Mouse (Mus musculus) lung, embryonic 16.5 days (tissue): ENCODE measurements around the gene Bcas3. TPM values are rescaled to one million over a fixed set of nuclear protein-coding genes. Genes with fewer than 3 reads are reported as not detected.
A peak's percentile ranks its signal among the peaks of the same experiment; 100 is the strongest.

Source experiments
- ATAC-seq: fragments of 200-750 bp; cut with Nextera tagmentation; 2 replicates; pipeline ENCODE4 v1.8.0; 2017; ENCODE audit warnings: low read depth, mild to moderate bottlenecking, moderate library complexity
- H3K27ac ChIP-seq: fragments of 300-500 bp; sonication (generic); 2 replicates; pipeline ENCODE4 v1.5.1; 2014; ENCODE audit warnings: mild to moderate bottlenecking, control low read depth, low read length
- H3K27me3 ChIP-seq: fragments of 300-500 bp; sonication (generic); 2 replicates; pipeline ENCODE4 v1.6.1; 2014; ENCODE audit warnings: low read depth, low read length, mixed read lengths; ENCODE audit not compliant: control insufficient read depth, insufficient read depth
- H3K36me3 ChIP-seq: fragments of 300-500 bp; sonication (generic); 2 replicates; pipeline ENCODE4 v1.6.1; 2014; ENCODE audit warnings: low read length; ENCODE audit not compliant: control insufficient read depth, insufficient read depth
- H3K4me1 ChIP-seq: fragments of 300-500 bp; sonication (generic); replicated peaks from 2 replicates; pipeline ENCODE4 v1.6.1; 2014; ENCODE audit warnings: low read length, mixed read lengths; ENCODE audit not compliant: control insufficient read depth, insufficient read depth
- H3K4me2 ChIP-seq: fragments of 300-500 bp; sonication (generic); 2 replicates; pipeline ENCODE4 v1.6.1; 2014; ENCODE audit warnings: low read depth, low read length, control low read depth
- H3K4me3 ChIP-seq: fragments of 300-500 bp; sonication (generic); 2 replicates; pipeline ENCODE4 v1.5.1; 2014; ENCODE audit warnings: mild to moderate bottlenecking, low read length, control low read depth
- H3K9ac ChIP-seq: fragments of 300-500 bp; sonication (generic); 2 replicates; pipeline ENCODE4 v1.6.1; 2014; ENCODE audit warnings: low read length, control low read depth
- H3K9me3 ChIP-seq: fragments of 300-500 bp; sonication (generic); 2 replicates; pipeline ENCODE4 v1.6.1; 2016; ENCODE audit warnings: low read length; ENCODE audit not compliant: control insufficient read depth
- WGBS: fragments of 180-500 bp; shearing (Covaris S2); extraction: QIAGEN DNeasy Blood & Tissue Kit; methylation state at CpG from one replicate; pipeline ENCODE4 v1.1.7; 2014; 5-methylcytosine and 5-hydroxymethylcytosine counted together
- polyA plus RNA-seq: library from polyadenylated mRNA; unstranded; fragments of >200 nt; fragmentation: Nextera tagmentation; extraction: Ambion mirVana; gene quantifications from 2 replicates; pipeline ENCODE4 v1.2.1, GENCODE M21; 2015

The Bcas3 gene
- polyA plus RNA-seq, 1 experiment from 2014 or later = 38.4 TPM

DNA sequence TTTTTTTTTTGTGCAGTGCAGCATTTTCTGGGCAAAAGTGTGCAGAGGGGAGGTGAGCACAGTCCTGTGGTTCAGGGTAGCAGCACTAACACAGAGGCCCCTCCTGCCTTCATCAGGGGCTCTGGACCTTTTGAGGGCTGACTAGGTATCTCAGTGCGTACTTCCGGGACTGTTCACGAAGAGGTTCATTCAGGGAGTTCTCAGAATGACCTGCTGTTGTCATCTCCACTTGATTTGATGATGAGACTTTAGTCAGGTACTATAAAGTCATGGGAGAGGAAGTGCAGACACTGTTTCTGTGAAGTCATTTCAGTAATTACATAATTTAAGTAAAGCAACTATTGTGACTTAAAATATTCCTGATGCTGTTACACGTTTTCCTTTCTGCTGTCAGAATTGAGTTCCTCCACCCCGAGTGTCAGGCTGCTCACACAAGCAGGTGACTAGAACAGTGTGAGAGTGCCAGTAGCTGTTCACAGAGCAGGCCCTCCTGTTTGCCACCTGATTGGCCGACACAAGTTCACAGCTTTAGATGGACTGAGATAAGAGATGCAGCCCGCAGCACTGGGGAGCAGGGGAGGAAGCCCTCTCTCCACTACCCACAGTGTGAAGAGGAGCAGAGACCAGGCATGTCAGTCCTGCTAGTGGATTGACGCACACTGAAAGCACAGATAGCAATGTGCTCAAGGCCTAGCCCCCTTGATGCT, 100.8 kb downstream of the Bcas3 start:
- H3K4me1 ChIP-seq = peaks cover 2% of the 10 kb centered on the region; the same call in 1 of the 2 replicates
- H3K4me3 ChIP-seq = no peak overlapping the region
- no peaks in the 10 kb centered on the region for H3K27me3 ChIP-seq
- H3K36me3 ChIP-seq = no peaks in the 10 kb centered on the region
- ATAC-seq = no peak
- no peak overlapping the region for H3K27ac ChIP-seq
- H3K9me3 ChIP-seq = no peaks in the 10 kb centered on the region
- 54% methylated on average over 8 of the region's 8 CpGs for WGBS
- no peak overlapping the region for H3K9ac ChIP-seq
- H3K4me2 ChIP-seq = no peak overlapping the region

DNA sequence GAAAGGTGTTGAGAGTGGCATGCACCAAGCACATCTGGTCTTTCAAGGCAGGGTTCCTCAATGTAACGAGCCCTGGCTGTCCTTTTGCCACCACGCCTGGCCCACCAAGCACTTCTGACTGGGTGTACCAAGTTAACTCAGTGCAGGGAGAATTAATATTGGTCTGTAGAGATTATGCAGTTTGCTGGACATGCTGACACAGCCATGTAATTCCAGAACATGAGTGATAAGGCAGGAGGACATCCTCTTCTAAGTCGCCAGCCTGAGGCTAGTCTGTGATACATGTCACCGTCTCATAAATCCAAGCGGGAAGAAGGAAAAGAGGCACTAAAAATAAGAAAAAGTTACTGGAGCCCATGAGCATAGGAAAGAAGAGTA, 101.3 kb downstream of the Bcas3 start:
- 83% methylated on average over 5 of the region's 5 CpGs for WGBS
- no peak for ATAC-seq

DNA sequence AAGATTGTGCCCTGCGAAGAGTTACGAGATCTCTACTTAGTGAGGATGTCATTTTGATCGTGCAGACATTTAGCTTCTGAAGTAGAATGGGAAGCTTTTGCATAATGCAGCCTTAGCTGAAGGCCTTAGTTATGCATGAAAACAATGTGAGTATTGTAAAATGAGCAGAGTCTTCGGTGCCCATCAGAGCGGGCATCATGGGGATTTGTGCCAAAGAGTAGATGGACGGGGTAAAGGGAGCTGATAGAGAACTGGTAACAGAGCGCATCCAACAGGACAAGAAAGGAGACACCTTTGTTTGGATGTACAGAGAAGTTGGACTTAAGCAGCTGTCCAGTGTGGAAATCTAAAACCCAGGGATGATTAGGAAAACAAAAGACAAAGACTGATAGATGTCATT, 108.6 kb downstream of the Bcas3 start:
- 83% methylated on average over 7 of the region's 7 CpGs for WGBS
- no peak overlapping the region for H3K4me2 ChIP-seq

More for the DNA sequence above, 101.3 kb downstream of the Bcas3 start:
- H3K9ac ChIP-seq = no peak overlapping the region
- no peaks in the 10 kb centered on the region for H3K27me3 ChIP-seq
- H3K36me3 ChIP-seq = no peaks in the 10 kb centered on the region
- H3K4me1 ChIP-seq = peaks cover 2% of the 10 kb centered on the region; the same call in 1 of the 2 replicates
- no peak overlapping the region for H3K4me3 ChIP-seq
- H3K4me2 ChIP-seq = no peak overlapping the region
- no peaks in the 10 kb centered on the region for H3K9me3 ChIP-seq
- no peak overlapping the region for H3K27ac ChIP-seq

DNA sequence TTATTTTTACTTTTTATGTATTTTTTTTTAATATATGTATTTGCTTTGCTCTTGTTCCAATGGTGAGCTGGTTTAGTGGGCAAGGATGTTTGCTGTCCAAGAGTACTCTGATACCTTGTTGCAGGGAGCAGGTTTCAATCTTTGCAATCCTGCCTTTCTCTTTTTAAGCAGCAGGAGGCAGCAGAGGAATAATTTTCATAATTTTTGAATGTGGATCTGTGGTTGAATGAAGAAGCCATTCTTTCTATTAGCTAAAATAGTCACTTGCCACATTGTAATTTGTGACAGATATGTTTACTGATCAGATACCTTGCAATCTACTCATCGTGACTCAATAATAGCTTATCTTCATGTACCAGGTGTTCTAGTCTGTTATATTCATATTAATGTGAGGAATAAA, 116.6 kb downstream of the Bcas3 start:
- Histone ChIP-seq H3K4me1 (no peaks in the 10 kb centered on the region), H3K27me3 (no peaks in the 10 kb centered on the region), H3K27ac (no peak overlapping the region), H3K4me3 (no peak overlapping the region), H3K9ac (no peak overlapping the region), H3K9me3 (no peaks in the 10 kb centered on the region), H3K4me2 (no peak overlapping the region), H3K36me3 (no peaks in the 10 kb centered on the region)
- no peak for ATAC-seq
- WGBS = 25% methylated on average over 1 of the region's 1 CpGs

More for the DNA sequence above, 108.6 kb downstream of the Bcas3 start:
- no peaks in the 10 kb centered on the region for H3K27me3 ChIP-seq
- H3K9ac ChIP-seq = no peak overlapping the region
- H3K4me3 ChIP-seq = no peak overlapping the region
- ATAC-seq = no peak
- no peaks in the 10 kb centered on the region for H3K9me3 ChIP-seq
- no peaks in the 10 kb centered on the region for H3K36me3 ChIP-seq
- no peak overlapping the region for H3K27ac ChIP-seq
- H3K4me1 ChIP-seq = no peaks in the 10 kb centered on the region; the same call in 1 of the 2 replicates

DNA sequence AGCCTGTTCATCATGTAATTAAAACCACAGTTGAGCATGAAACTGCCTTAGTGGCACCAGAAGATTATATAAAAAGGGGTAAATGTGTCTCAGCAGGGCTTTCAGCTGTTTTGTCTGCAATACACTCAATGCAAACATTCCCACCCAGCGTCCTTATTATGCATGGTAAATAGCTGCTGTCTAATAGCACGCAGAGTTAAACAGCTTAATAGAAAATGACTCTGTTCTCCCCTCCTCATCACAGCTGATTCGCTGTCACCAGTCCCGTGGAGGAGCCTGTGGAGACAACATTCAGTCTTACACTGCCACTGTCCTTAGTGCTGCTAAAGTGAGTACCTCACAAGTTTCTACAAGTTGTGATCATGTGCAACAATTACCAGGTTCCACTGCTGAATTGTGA, 117.5 kb downstream of the Bcas3 start:
- Histone ChIP-seq H3K9ac (no peak overlapping the region), H3K27me3 (no peaks in the 10 kb centered on the region), H3K4me1 (no peaks in the 10 kb centered on the region), H3K4me2 (no peak overlapping the region), H3K4me3 (no peak overlapping the region), H3K36me3 (no peaks in the 10 kb centered on the region), H3K27ac (peak overlapping the region; percentile 61), H3K9me3 (no peaks in the 10 kb centered on the region)
- no peak for ATAC-seq
- 46% methylated on average over 4 of the region's 4 CpGs for WGBS

DNA sequence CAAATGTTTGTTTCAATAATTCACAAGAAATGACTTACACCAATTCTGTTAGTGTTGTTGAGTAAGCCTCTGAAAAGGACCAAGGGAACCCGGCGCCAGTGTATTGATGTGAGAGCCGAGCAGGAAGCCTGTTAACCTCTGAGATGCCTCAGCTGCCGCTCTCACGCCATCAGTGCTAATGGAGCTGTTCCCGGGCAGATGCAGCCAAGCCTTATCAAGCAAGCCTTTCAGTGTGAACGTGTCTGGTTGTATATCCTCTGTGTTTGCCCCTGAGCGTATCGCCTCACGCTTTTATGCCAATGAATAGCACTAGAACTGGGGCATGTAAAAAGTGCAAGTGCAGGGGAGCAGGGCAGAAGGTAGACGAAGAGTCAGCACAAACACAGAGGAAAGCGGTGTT, 121.4 kb downstream of the Bcas3 start:
- Histone ChIP-seq H3K9ac (no peak overlapping the region), H3K9me3 (no peaks in the 10 kb centered on the region), H3K4me1 (no peaks in the 10 kb centered on the region), H3K4me3 (no peak overlapping the region), H3K27ac (no peak overlapping the region), H3K36me3 (no peaks in the 10 kb centered on the region), H3K4me2 (no peak overlapping the region), H3K27me3 (no peaks in the 10 kb centered on the region)
- ATAC-seq = no peak
- 40% methylated on average over 12 of the region's 12 CpGs for WGBS

DNA sequence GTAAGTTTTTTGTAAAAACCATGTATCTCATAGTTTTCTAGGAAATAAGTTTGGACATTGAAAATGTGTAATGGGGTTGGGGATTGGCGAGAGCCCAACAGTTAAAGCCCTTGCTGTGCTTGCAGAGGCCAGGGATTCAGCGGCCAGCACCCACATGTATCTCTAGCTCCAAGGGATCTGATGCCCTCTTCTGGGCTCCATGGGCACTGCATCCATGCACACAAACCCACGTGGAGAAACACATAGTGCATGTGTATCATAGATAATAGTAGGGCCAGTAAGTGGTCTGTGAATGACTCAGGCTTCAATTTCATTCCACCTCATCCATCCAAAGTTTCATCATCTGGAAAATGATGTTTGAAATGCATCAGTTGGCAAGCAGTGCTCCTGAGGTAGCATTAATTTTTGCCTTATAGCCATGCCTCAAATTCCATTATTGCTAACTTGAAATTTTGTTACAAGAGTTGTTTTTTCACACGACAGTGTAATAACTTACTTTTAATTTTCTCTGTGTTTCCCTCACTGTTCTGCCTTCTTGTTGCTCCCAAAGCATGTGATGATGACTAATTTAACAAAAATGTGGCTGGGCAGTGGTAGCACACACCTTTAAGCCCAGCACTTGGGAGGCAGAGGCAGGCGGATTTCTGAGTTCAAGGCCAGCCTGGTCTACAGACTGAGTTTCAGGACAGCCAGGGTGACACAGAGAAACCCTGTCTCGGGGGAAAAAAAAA, 129.9 kb downstream of the Bcas3 start:
- no peaks in the 10 kb centered on the region for H3K36me3 ChIP-seq
- WGBS = 78% methylated on average over 6 of the region's 6 CpGs
- no peak overlapping the region for H3K27ac ChIP-seq
- ATAC-seq = no peak
- no peak overlapping the region for H3K9ac ChIP-seq
- H3K4me2 ChIP-seq = no peak overlapping the region
- H3K27me3 ChIP-seq = no peaks in the 10 kb centered on the region
- no peaks in the 10 kb centered on the region for H3K9me3 ChIP-seq
- H3K4me1 ChIP-seq = 0 out of 2 replicates have a peak, but pooled peaks cover 2% of the 10 kb centered on the region
- no peak overlapping the region for H3K4me3 ChIP-seq

DNA sequence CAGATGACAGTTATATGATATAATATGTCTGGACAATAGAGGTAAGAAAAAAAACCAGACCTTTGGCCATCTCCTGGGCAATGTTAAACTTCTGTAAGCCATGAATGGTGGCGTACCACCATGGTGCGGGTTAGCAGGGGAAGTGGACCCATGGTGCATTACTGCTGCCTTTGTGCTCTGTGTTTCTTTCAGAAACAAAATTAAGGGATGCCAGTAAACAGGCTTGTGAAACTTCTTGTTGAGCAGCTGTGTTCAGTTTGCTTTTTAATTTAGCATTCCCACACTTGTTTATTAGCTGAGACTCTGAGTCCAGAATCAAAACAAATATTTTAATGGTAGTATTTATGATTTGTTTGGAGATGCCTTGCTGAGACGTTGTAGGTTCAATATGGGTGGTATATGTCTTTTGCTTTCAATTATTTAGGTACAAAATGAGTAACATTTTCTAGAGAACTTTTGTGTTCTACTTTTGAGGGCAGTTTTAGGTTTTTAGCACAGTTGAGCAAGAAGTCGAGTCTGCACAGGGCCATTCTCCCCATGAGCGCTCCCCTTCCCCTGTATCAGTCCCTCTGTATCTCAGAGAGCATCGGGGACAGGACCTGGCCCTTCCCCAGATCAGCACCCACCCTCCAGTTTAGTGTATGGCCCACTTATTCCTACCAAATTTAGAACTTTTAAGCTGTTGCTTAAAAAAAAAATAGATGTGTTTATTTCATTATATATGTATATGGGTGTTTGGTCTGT, 132.4 kb downstream of the Bcas3 start:
- Histone ChIP-seq H3K4me2 (no peak overlapping the region), H3K4me1 (peaks cover 2% of the 10 kb centered on the region; the same call in 1 of the 2 replicates), H3K27ac (peak overlapping the region; percentile 82), H3K9me3 (no peaks in the 10 kb centered on the region), H3K36me3 (no peaks in the 10 kb centered on the region), H3K4me3 (no peak overlapping the region), H3K27me3 (no peaks in the 10 kb centered on the region), H3K9ac (no peak overlapping the region)
- 62% methylated on average over 6 of the region's 6 CpGs for WGBS
- peak; percentile 77 for ATAC-seq

DNA sequence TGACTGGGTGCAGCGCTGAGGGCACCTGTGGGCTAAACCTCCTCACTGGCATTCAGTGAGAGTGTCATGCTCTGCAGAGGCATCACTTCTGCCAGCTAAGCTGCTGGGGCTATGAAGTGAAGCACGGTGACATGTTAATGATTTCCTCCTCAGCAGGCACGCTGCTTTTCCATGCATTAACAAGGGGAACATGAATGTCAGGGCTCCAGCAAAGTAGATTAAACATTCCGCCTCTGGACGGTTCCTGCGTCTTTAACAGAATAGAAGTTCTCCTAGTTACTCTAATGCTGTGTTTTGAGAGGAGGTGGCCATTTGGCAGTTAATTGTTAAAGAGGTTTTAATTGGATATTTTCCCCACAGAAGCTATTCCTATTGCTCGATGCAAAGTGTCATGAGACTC, 134.5 kb downstream of the Bcas3 start:
- no peak overlapping the region for H3K27ac ChIP-seq
- H3K27me3 ChIP-seq = no peaks in the 10 kb centered on the region
- no peak overlapping the region for H3K9ac ChIP-seq
- no peak for ATAC-seq
- H3K36me3 ChIP-seq = no peaks in the 10 kb centered on the region
- H3K9me3 ChIP-seq = no peaks in the 10 kb centered on the region
- 46% methylated on average over 7 of the region's 7 CpGs for WGBS
- peaks cover 11% of the 10 kb centered on the region for H3K4me1 ChIP-seq
- H3K4me3 ChIP-seq = no peak overlapping the region
- H3K4me2 ChIP-seq = no peak overlapping the region
